Mouse (Mus musculus): ENCODE measurements around the gene Dgkz. TPM values are rescaled to one million over a fixed set of nuclear protein-coding genes. Genes with fewer than 3 reads are reported as not detected.

The Dgkz gene
- 21.2 and 26.6 TPM in 2 replicates for polyA plus RNA-seq (2015; fragmentation: Nextera tagmentation; extraction: Ambion mirVana)

DNA sequence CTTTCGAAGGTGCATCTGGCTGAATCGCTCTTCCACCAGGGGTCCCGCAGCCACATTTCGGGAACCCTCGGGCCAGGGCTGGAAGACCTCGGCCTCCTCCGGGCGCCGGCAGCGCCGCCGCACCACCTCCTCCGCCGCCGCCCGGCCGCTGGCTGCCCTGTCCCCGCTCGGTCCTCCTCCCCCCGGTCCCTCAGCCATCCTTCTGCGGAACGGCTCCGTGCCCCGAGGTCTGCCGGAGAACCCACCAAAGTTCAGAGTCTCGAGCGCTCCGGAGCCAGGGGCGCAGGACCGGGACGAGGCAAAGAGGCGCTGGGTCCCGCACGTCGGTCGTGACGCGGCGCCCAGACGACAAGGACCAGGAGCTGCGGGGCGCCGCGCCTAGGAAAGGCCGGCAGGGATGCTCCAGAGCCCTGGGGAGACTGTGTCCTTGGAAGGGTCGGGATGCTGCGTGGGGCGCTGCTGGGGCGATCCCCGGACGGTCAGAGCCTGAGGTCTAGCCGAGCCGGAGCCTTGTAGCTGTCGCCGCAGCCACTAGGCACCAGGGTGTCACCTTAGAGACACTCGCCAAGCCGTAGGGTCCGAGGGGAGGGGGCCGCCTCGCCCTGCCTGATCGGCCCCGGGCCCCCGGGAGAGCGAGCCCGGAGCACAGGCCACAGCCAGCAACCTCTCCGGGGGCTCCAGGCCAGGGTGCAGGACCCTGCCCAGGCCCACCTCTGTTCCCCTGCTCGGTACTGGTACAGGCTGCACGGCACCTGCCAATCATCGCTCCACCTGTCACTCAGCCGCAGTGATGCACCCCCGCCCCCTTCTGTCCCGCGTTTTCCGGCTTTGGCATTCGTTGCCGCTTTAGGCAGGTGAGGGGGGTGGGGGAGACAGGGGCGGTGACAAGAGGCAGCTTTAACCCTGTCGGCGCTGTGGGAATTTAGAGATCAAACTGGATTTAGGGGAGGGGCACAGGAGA, at the start of gene Dgkz:
Dgkz (minus strand) TSS at position 284 of the 961 bp plus-strand sequence.
- peaks cover 87% of the 10 kb centered on the region for H3K27me3 ChIP-seq
- H3K4me3 ChIP-seq (replicated peaks): peak within 1 kb of the TSS; percentile 32
- no peaks in the 10 kb centered on the region for H3K9me3 ChIP-seq (replicated peaks)
- no peaks in the 10 kb centered on the region for H3K36me3 ChIP-seq (replicated peaks)
- H3K27ac ChIP-seq (replicated peaks): no peak within 1 kb of the TSS
- peak within 1 kb of the TSS; percentile 56 for H3K4me2 ChIP-seq
- peaks cover 33% of the 10 kb centered on the region for H3K4me1 ChIP-seq (replicated peaks)
- H3K9ac ChIP-seq: no peak within 1 kb of the TSS
- WGBS (ENCODE audit: insufficient replicate concordance): 3% methylated on average over 79 of the region's 79 CpGs
- ATAC-seq (ENCODE audit: insufficient read depth): no peak

DNA sequence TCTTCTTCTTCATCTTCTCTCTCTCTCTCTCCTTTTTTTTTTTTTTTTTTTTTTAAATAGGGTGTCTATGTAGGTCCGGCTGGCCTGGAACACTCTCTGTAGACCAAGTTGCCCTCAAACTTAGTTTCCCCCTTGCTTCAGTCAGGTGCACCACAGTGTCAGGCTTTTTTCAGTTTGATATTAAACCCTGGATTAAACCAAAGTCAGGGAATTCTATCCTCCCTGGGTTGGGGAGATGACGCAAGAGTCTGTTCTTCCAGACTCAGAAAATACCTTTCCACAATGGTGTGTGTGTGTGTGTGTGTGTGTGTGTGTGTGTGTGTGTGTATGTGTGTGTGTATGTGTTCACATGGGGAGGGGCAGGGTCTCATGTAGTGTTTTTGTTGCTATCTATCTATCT, 49.5 kb upstream of the Dgkz start:
- peaks cover 53% of the 10 kb centered on the region for H3K27me3 ChIP-seq
- no peak for ATAC-seq (ENCODE audit: insufficient read depth)

DNA sequence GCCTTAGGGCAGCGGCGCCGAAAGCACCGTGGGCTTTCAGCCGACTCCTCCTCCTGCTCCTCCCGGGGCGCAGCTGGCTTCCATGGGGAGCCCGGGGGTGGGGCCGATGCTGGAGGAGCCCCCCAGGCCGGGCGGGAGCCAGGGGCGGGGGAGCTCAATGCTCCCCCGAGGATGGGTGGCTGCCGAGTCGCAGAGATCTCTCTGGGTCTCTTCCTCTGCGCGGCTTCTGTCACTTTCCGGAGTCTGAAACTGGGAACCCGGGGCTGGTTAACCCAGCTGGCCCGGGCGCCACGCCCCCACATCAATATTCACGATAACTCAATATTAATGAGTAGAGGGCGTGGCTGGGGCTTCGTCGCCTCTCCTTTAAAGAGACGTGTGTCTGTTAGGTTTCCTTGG, 48.6 kb upstream of the Dgkz start, which contains the start of gene Creb3l1:
Creb3l1 (minus strand) TSS at position 229 of the 399 bp plus-strand sequence.
- peak; percentile 23; the same call in 1 of the 2 replicates for ATAC-seq (ENCODE audit: insufficient read depth)
- peak within 1 kb of the TSS; percentile 56 for H3K4me3 ChIP-seq (replicated peaks)
- under 1% methylated on average over 19 of the region's 27 CpGs for WGBS (ENCODE audit: insufficient replicate concordance)

More for the DNA sequence above, 49.5 kb upstream of the Dgkz start:
- Histone ChIP-seq H3K36me3 (replicated peaks) (no peaks in the 10 kb centered on the region), H3K4me3 (replicated peaks) (no peak overlapping the region), H3K4me2 (no peak overlapping the region), H3K4me1 (replicated peaks) (peaks cover 13% of the 10 kb centered on the region), H3K27ac (replicated peaks) (no peak overlapping the region), H3K9me3 (replicated peaks) (no peaks in the 10 kb centered on the region), H3K9ac (no peak overlapping the region)
- WGBS (ENCODE audit: insufficient replicate concordance): 62% methylated on average over 2 of the region's 2 CpGs

DNA sequence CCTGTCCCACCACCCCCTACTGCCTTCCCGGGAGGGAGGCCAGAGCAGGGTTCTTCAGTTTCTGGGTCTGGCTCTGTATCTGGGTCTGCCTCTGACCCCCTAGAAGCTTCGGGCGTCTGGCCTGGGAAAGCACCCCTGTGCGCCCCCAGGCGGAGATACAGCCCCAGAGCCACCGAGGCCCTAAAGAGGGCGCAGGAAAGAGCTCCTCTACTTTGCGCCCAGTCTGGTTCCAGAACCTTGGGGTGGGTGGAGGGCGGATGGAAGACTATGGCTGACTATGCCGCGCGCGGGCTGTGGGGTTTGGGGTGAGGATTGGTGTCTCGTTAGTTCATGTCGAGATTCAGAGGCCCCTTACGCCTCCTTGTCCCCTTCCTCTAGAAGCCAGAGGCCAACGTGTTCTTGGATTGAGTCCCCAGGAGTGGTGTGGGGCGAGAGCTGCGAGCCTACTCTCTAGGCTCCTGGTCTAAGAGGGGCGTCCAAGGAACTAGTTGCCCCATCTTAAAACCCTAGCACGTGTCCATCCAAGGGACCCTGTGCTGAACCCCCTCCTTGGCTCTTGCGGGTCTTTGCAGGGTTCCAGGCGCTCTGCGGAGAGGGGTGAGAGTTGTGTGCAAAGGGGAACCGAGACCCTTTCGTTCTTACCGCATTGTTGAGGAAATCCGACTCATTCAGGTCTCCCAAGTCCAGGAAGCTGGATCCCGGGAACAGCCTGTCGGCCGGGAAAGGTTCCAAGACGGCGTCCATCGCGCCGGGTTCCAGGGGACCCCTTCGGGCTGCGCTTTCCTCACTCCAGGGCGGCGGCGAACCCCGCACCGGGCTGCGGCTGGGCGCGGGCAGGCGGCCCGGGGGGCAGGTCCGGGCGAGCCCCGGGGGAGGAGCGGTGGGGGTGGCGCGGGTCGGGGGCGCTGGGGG, 48.0 kb upstream of the Dgkz start:
- peaks cover 59% of the 10 kb centered on the region for H3K27me3 ChIP-seq
- 3% methylated on average over 56 of the region's 56 CpGs for WGBS (ENCODE audit: insufficient replicate concordance)
- peak overlapping the region; percentile 8; the same call in 1 of the 2 replicates for H3K9ac ChIP-seq
- no peak for ATAC-seq (ENCODE audit: insufficient read depth)
- peak overlapping the region; percentile 78 for H3K4me2 ChIP-seq
- H3K9me3 ChIP-seq (replicated peaks): no peaks in the 10 kb centered on the region
- no peak overlapping the region for H3K27ac ChIP-seq (replicated peaks)
- H3K4me3 ChIP-seq (replicated peaks): peak overlapping the region; percentile 56
- H3K4me1 ChIP-seq (replicated peaks): peaks cover 13% of the 10 kb centered on the region
- H3K36me3 ChIP-seq (replicated peaks): no peaks in the 10 kb centered on the region

More for the DNA sequence above, 48.6 kb upstream of the Dgkz start, which contains the start of gene Creb3l1:
- Histone ChIP-seq H3K4me1 (replicated peaks) (peaks cover 13% of the 10 kb centered on the region), H3K9me3 (replicated peaks) (no peaks in the 10 kb centered on the region), H3K9ac (peak within 1 kb of the TSS; percentile 8; the same call in 1 of the 2 replicates), H3K27me3 (peaks cover 57% of the 10 kb centered on the region), H3K36me3 (replicated peaks) (no peaks in the 10 kb centered on the region), H3K4me2 (peak within 1 kb of the TSS; percentile 78), H3K27ac (replicated peaks) (no peak within 1 kb of the TSS)

DNA sequence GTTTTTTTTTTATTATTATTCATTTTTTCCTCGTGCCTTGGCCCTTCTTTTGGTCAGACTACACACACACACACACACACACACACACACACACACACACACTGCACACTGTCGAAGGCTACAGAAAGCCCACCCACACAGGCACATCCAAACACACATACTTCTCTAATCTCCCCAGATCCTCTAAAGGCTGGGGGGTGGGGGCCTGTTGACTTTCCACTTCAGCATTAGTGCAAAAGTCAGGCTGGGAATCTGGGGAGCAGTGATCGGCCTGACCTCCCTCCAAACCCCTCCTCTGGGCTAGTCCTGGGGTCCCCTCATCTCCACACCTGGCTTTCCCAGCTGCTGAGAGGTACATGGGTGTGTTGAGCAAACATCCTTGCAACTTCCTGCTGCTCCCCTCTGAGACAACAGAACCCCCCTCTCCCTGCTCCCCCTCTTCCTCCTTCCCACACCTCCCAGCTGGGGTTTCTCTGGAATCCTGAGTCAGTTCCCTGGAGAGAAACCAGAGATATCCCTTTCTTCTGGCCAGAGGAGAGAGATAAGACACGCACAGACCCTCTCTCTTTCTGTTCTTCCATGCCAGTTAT, 45.1 kb upstream of the Dgkz start:
- Histone ChIP-seq H3K27me3 (peaks cover 59% of the 10 kb centered on the region), H3K4me1 (replicated peaks) (peaks cover 13% of the 10 kb centered on the region), H3K9me3 (replicated peaks) (no peaks in the 10 kb centered on the region), H3K9ac (no peak overlapping the region), H3K27ac (replicated peaks) (no peak overlapping the region), H3K36me3 (replicated peaks) (no peaks in the 10 kb centered on the region), H3K4me2 (no peak overlapping the region), H3K4me3 (replicated peaks) (no peak overlapping the region)
- no peak for ATAC-seq (ENCODE audit: insufficient read depth)
- 28% methylated on average over 4 of the region's 4 CpGs for WGBS (ENCODE audit: insufficient replicate concordance)

DNA sequence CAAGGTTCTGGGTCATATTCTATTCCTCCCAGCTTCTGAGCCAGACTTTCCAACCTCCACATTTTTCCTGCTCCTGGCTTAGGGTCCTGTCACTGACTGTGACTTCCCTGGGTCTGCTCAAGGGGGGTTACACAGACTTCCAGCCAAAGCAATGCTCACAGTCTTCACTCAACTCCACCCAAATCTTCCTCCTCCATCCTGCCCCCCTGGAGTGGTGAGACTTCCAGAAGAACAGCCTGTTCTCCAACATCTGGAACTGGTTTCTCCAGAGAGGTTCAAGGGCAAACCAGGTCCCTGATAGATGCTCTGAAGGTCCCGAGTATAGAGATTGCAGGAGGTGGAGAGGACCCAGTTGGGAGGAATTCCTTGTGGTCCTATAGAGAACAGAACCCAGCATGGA, 41.8 kb upstream of the Dgkz start:
- WGBS (ENCODE audit: insufficient replicate concordance): 56% methylated on average over 1 of the region's 1 CpGs
- H3K4me1 ChIP-seq (replicated peaks): peaks cover 15% of the 10 kb centered on the region; the same call in 1 of the 2 replicates
- no peaks in the 10 kb centered on the region for H3K36me3 ChIP-seq (replicated peaks)
- H3K9me3 ChIP-seq (replicated peaks): no peaks in the 10 kb centered on the region
- H3K4me3 ChIP-seq (replicated peaks): no peak overlapping the region
- no peak overlapping the region for H3K9ac ChIP-seq
- peaks cover 35% of the 10 kb centered on the region for H3K27me3 ChIP-seq
- H3K4me2 ChIP-seq: no peak overlapping the region
- H3K27ac ChIP-seq (replicated peaks): no peak overlapping the region
- no peak for ATAC-seq (ENCODE audit: insufficient read depth)

DNA sequence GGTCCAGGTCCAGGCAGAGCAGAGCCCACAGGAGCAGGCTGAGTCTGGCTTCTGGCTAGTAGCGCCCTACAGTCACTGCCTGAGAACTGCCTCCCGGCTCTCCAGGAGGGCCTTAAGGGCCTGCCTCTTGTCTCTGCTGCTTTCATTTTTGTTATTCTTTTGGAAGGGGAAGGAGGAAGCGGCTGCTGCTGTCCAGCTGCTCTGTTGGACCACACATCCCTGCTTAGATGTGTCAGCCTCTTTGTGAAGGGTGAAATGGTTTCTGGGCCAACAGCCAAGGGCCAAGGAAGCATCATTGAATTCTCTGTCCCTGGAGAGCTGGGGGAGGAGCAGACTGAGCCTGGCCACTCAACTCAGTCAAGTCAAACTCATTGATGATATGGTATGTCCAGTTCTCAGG, 41.3 kb upstream of the Dgkz start:
- Histone ChIP-seq H3K9ac (no peak overlapping the region), H3K4me1 (replicated peaks) (peaks cover 17% of the 10 kb centered on the region; the same call in 1 of the 2 replicates), H3K4me2 (no peak overlapping the region), H3K27me3 (peaks cover 30% of the 10 kb centered on the region), H3K36me3 (replicated peaks) (no peaks in the 10 kb centered on the region), H3K9me3 (replicated peaks) (no peaks in the 10 kb centered on the region), H3K27ac (replicated peaks) (no peak overlapping the region), H3K4me3 (replicated peaks) (no peak overlapping the region)
- no peak for ATAC-seq (ENCODE audit: insufficient read depth)
- 57% methylated on average over 3 of the region's 3 CpGs for WGBS (ENCODE audit: insufficient replicate concordance)

DNA sequence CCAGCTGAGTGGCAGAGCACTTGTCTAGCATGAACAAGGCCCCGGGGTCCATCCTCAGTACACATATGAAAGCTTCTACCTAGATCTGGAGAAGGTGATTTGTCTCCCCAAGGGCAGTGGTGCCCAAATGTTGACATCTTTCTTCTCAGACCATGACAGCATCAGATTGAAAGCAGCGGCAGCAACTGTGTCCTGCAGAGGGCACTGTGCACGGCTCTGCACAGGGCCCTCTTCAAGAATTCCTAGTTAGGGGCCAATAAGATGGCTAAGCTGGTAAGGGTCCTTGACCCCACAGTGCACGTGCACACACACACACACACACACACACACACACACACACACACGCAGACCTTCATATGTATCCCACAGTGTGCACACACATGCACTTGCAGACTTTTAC, 39.2 kb upstream of the Dgkz start:
- no peak overlapping the region for H3K9ac ChIP-seq

DNA sequence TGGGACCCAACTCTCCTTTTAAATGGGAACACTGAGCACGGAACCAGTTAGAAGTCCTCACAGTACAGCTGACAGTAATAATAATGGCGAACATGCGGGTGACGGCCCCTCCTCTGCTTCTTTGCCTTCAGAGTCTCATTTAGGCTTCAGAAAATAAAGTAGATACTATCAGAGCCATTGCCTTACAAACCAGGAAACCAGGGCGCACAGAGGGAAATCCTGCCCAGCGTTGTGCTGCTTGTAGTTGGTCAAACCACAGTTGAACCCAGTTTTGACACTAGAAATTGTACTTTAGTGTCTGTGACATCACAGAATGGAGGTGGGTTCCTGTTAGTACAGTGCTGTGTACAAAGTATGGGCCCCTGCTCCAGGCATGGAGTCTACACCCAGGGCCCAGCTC, 38.6 kb upstream of the Dgkz start:
- Histone ChIP-seq H3K4me3 (replicated peaks) (no peak overlapping the region), H3K36me3 (replicated peaks) (no peaks in the 10 kb centered on the region), H3K9ac (no peak overlapping the region), H3K4me2 (no peak overlapping the region), H3K27me3 (peaks cover 25% of the 10 kb centered on the region), H3K9me3 (replicated peaks) (no peaks in the 10 kb centered on the region), H3K27ac (replicated peaks) (no peak overlapping the region), H3K4me1 (replicated peaks) (peaks cover 15% of the 10 kb centered on the region)
- no peak for ATAC-seq (ENCODE audit: insufficient read depth)
- WGBS (ENCODE audit: insufficient replicate concordance): 39% methylated on average over 6 of the region's 6 CpGs

More for the DNA sequence above, 39.2 kb upstream of the Dgkz start:
- no peak overlapping the region for H3K27ac ChIP-seq (replicated peaks)
- H3K27me3 ChIP-seq: peaks cover 25% of the 10 kb centered on the region
- H3K36me3 ChIP-seq (replicated peaks): no peaks in the 10 kb centered on the region
- peaks cover 13% of the 10 kb centered on the region; the same call in 1 of the 2 replicates for H3K4me1 ChIP-seq (replicated peaks)
- H3K4me2 ChIP-seq: no peak overlapping the region
- H3K9me3 ChIP-seq (replicated peaks): no peaks in the 10 kb centered on the region
- ATAC-seq (ENCODE audit: insufficient read depth): no peak
- H3K4me3 ChIP-seq (replicated peaks): no peak overlapping the region
- WGBS (ENCODE audit: insufficient replicate concordance): 74% methylated on average over 5 of the region's 5 CpGs

DNA sequence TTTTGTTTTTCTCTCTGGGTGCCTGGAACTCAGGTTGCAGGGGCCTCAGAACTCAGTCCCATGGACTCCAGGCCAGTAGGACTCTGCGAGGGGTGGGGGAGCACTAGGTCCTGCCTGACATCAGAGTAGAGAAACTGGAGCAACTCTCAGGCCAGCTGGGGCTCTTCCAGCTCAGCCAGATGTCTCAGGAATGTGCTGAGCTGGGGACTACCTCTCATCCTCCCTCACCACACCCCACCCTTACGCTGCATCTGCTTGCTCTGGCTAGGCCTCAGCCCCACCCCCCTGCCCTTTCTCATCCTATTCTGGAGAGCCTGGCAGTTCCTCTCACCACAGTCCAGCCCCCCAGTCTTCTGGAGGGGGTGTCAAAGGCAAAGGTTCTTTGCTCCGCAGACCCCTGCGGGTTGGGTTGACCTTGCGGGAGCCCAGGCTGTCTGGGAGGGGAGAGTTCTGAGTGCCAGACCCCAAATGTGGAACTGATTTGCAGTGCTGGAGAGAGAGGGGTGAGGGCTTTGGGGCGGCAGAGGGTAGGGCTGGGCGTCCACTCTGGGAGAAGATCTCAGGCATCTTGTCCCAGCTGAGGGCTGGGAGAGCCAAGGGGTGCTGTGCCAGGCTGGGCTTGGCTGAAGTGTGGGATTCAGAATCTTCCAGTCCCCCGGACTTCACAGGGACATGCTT, 37.2 kb upstream of the Dgkz start:
- Histone ChIP-seq H3K9ac (no peak overlapping the region), H3K27me3 (peaks cover 27% of the 10 kb centered on the region), H3K27ac (replicated peaks) (no peak overlapping the region), H3K4me1 (replicated peaks) (peaks cover 27% of the 10 kb centered on the region), H3K9me3 (replicated peaks) (no peaks in the 10 kb centered on the region), H3K4me2 (no peak overlapping the region), H3K36me3 (replicated peaks) (no peaks in the 10 kb centered on the region), H3K4me3 (replicated peaks) (no peak overlapping the region)
- ATAC-seq (ENCODE audit: insufficient read depth): no peak
- 50% methylated on average over 8 of the region's 8 CpGs for WGBS (ENCODE audit: insufficient replicate concordance)
